Mouse (Mus musculus) forebrain, embryonic 13.5 days (tissue): ENCODE measurements around the gene Hnrnpul1. TPM values are rescaled to one million over a fixed set of nuclear protein-coding genes. Genes with fewer than 3 reads are reported as not detected.

ENCODE experiments used
- ATAC-seq: fragments of 200-750 bp; cut with Nextera tagmentation; 2 replicates; pipeline ENCODE4 v1.8.0; 2017
- H3K27ac ChIP-seq: fragments of 300-500 bp; sonication (generic); 2 replicates; pipeline ENCODE4 v1.5.1; 2015; ENCODE audit warnings: inconsistent platforms, mild to moderate bottlenecking, moderate library complexity
- H3K27me3 ChIP-seq: fragments of 300-500 bp; sonication (generic); 2 replicates; pipeline ENCODE4 v1.6.1; 2015; ENCODE audit warnings: mild to moderate bottlenecking, inconsistent platforms
- H3K36me3 ChIP-seq: fragments of 300-500 bp; sonication (generic); 2 replicates; pipeline ENCODE4 v1.6.1; 2015; ENCODE audit warnings: mild to moderate bottlenecking, inconsistent platforms; ENCODE audit not compliant: poor library complexity, severe bottlenecking
- H3K4me1 ChIP-seq: fragments of 300-500 bp; sonication (generic); 2 replicates; pipeline ENCODE4 v1.6.1; 2015; ENCODE audit warnings: inconsistent platforms
- H3K4me2 ChIP-seq: fragments of 300-500 bp; sonication (generic); 2 replicates; pipeline ENCODE4 v1.6.1; 2015; ENCODE audit warnings: inconsistent platforms, mild to moderate bottlenecking, moderate library complexity
- H3K4me3 ChIP-seq: fragments of 300-500 bp; sonication (generic); 2 replicates; pipeline ENCODE4 v1.5.1; 2015; ENCODE audit warnings: mild to moderate bottlenecking, inconsistent platforms
- H3K9ac ChIP-seq: fragments of 300-500 bp; sonication (generic); 2 replicates; pipeline ENCODE4 v1.6.1; 2015; ENCODE audit warnings: mild to moderate bottlenecking, inconsistent platforms
- H3K9me3 ChIP-seq: fragments of 300-500 bp; sonication (generic); replicated peaks from 2 replicates; pipeline ENCODE4 v1.6.1; 2016; ENCODE audit warnings: inconsistent platforms
- WGBS: fragments of 180-500 bp; shearing (Covaris S2); methylation state at CpG from one replicate; pipeline ENCODE4 v1.1.7; 2015; 5-methylcytosine and 5-hydroxymethylcytosine counted together
- polyA plus RNA-seq: library from polyadenylated mRNA; unstranded; fragments of >200 nt; fragmentation: Nextera tagmentation; extraction: Ambion mirVana; gene quantifications from 2 replicates; pipeline ENCODE4 v1.2.1, GENCODE M21; 2015

Hnrnpul1 gene
- polyA plus RNA-seq, 1 experiment from 2014 or later = 65.0 TPM

- Histone ChIP-seq H3K36me3 (peaks cover 67% of the 10 kb centered on the region), H3K9me3 (0 out of 2 replicates have a peak, but pooled peaks cover 4% of the 10 kb centered on the region), H3K4me1 (no peaks in the 10 kb centered on the region), H3K27me3 (no peaks in the 10 kb centered on the region), H3K9ac (no peak overlapping the region), H3K4me2 (no peak overlapping the region), H3K27ac (no peak overlapping the region), H3K4me3 (no peak overlapping the region)
- no peak for ATAC-seq
- 92% methylated on average over 5 of the region's 5 CpGs for WGBS
These were observed 13.7 kb upstream of the Hnrnpul1 start for GRCm38 (mm10) chr7:25768229-25768628.

DNA sequence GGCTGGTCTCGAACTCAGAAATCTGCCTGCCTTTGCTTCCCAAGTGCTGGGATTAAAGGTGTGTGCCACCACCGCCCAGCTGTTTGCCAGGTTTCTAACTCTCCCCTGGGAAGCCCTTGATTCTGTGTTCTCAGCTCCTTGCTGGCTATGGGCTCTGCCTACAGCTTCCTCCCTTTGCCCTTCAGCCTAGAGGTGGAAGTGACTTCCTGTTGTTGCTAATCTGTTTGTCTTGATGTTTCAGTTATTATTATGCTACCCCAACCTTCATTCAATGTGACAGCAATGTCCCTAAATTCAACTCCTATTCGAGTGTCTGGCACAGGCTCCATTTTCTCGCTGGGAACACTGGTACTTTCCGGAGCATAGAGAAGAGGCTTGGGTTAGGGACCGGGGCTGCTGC, 11.6 kb upstream of the Hnrnpul1 start:
- Histone ChIP-seq H3K4me1 (peaks cover 4% of the 10 kb centered on the region; the same call in 1 of the 2 replicates), H3K9ac (no peak overlapping the region), H3K27me3 (no peaks in the 10 kb centered on the region), H3K27ac (no peak overlapping the region), H3K9me3 (0 out of 2 replicates have a peak, but pooled peaks cover 4% of the 10 kb centered on the region), H3K4me3 (no peak overlapping the region), H3K4me2 (no peak overlapping the region), H3K36me3 (peaks cover 67% of the 10 kb centered on the region)
- WGBS = 94% methylated on average over 6 of the region's 6 CpGs
- no peak for ATAC-seq

DNA sequence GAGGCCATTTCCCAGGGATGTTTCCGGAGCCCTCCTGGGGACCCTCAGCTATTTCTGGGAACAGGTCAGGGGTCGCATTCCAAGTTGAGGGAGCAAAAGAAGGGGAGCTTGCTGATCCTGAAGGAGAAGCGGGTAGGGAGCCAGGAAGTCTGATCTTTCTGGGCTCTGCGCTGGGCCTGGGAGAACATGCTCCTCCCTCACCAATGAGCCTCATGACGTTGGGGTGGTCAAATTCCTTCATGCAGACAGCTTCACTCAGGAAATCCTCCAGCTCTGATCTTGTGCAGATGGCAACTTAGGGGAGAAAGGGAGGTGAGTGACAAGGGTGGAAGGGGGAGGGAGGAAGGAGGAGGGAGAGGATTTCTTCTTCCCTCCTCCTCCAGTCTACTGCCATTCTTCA, 9.7 kb upstream of the Hnrnpul1 start:
- 0 out of 2 replicates have a peak, but pooled peaks cover 4% of the 10 kb centered on the region for H3K9me3 ChIP-seq
- H3K27ac ChIP-seq = no peak overlapping the region
- ATAC-seq = no peak
- no peak overlapping the region for H3K9ac ChIP-seq
- H3K4me2 ChIP-seq = no peak overlapping the region
- 76% methylated on average over 5 of the region's 5 CpGs for WGBS
- no peaks in the 10 kb centered on the region for H3K27me3 ChIP-seq
- H3K4me3 ChIP-seq = no peak overlapping the region
- H3K36me3 ChIP-seq = peaks cover 60% of the 10 kb centered on the region
- peaks cover 5% of the 10 kb centered on the region; the same call in 1 of the 2 replicates for H3K4me1 ChIP-seq

GRCm38 (mm10) chr7:25763678-25764077, 9.1 kb upstream of the Hnrnpul1 start:
- ATAC-seq = no peak
- H3K4me2 ChIP-seq = no peak overlapping the region
- H3K9ac ChIP-seq = no peak overlapping the region
- no peaks in the 10 kb centered on the region for H3K27me3 ChIP-seq
- H3K4me3 ChIP-seq = no peak overlapping the region
- H3K27ac ChIP-seq = no peak overlapping the region
- H3K4me1 ChIP-seq = peaks cover 5% of the 10 kb centered on the region; the same call in 1 of the 2 replicates
- 0 out of 2 replicates have a peak, but pooled peaks cover 4% of the 10 kb centered on the region for H3K9me3 ChIP-seq
- H3K36me3 ChIP-seq = peaks cover 54% of the 10 kb centered on the region
- 86% methylated on average over 11 of the region's 11 CpGs for WGBS

- Histone ChIP-seq H3K4me3 (no peak overlapping the region), H3K9me3 (no peaks in the 10 kb centered on the region), H3K27ac (no peak overlapping the region), H3K27me3 (no peaks in the 10 kb centered on the region), H3K9ac (peak overlapping the region; percentile 40), H3K36me3 (peaks cover 37% of the 10 kb centered on the region), H3K4me2 (no peak overlapping the region), H3K4me1 (peaks cover 5% of the 10 kb centered on the region; the same call in 1 of the 2 replicates)
- ATAC-seq = peak; percentile 36; the same call in 1 of the 2 replicates
- WGBS = 80% methylated on average over 10 of the region's 10 CpGs
These were observed 6.8 kb upstream of the Hnrnpul1 start for GRCm38 (mm10) chr7:25761354-25761753.

DNA sequence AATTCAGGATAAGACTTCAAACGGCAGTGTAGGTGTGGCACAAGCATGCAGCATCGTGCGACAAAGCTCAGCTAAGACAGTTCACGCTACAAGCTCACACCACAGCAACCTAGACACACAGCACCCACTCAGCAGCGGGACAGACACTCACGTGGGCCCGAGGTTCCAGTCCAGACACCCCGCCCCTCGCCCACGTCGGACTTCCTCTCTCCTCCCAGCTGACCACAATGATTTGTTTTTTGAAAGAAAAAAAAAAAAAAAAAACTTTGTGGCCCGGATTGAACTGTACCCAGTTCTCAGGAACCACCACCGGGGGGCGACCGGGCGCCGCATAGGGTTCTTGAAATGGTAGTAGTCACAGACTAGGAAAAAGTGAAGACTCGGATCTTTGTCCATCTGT, 1.5 kb upstream of the Hnrnpul1 start:
- peak; percentile 33 for ATAC-seq
- Histone ChIP-seq H3K27me3 (no peaks in the 10 kb centered on the region), H3K4me2 (peak overlapping the region; percentile 84), H3K36me3 (peaks cover 15% of the 10 kb centered on the region), H3K9me3 (no peaks in the 10 kb centered on the region), H3K4me3 (peak overlapping the region; percentile 98), H3K27ac (peak overlapping the region; percentile 98), H3K9ac (peak overlapping the region; percentile 64), H3K4me1 (peaks cover 27% of the 10 kb centered on the region)
- under 1% methylated on average over 18 of the region's 18 CpGs for WGBS

DNA sequence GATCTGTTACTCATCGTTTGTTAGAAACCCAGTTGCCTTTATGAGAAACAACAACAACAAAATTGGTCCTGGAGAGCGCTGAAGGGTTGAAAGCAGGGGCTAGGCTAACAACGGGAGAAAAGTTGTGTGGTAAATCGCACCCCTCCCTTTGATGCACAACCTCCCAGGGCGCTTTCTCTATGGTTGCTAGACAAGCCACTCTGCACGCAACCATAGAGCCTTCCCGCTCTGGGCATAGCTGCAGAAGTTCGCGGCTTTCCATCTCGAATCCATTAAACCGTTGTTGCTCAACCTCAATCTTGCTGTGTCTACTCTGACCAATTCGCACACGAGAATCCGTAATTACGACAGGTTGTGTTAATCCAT, 894 bp upstream of the Hnrnpul1 start:
- H3K27me3 ChIP-seq = no peaks in the 10 kb centered on the region
- WGBS = under 1% methylated on average over 15 of the region's 15 CpGs
- H3K4me2 ChIP-seq = peak overlapping the region; percentile 84
- H3K27ac ChIP-seq = peak overlapping the region; percentile 98
- no peaks in the 10 kb centered on the region for H3K9me3 ChIP-seq
- H3K4me1 ChIP-seq = peaks cover 28% of the 10 kb centered on the region
- H3K9ac ChIP-seq = peak overlapping the region; percentile 64
- peak overlapping the region; percentile 98 for H3K4me3 ChIP-seq
- peak; percentile 60 for ATAC-seq
- peaks cover 15% of the 10 kb centered on the region for H3K36me3 ChIP-seq

GRCm38 (mm10) chr7:25754439-25754737, 169 bp downstream of the Hnrnpul1 start:
- Histone ChIP-seq H3K4me2 (peak overlapping the region; percentile 84), H3K9ac (peak overlapping the region; percentile 99), H3K4me1 (peaks cover 28% of the 10 kb centered on the region), H3K27me3 (no peaks in the 10 kb centered on the region), H3K36me3 (peaks cover 22% of the 10 kb centered on the region), H3K4me3 (peak overlapping the region; percentile 98), H3K27ac (peak overlapping the region; percentile 98), H3K9me3 (no peaks in the 10 kb centered on the region)
- ATAC-seq = 0 out of 2 replicates have a peak, but pooled peaks have one; percentile 8
- WGBS = 1% methylated on average over 30 of the region's 30 CpGs

DNA sequence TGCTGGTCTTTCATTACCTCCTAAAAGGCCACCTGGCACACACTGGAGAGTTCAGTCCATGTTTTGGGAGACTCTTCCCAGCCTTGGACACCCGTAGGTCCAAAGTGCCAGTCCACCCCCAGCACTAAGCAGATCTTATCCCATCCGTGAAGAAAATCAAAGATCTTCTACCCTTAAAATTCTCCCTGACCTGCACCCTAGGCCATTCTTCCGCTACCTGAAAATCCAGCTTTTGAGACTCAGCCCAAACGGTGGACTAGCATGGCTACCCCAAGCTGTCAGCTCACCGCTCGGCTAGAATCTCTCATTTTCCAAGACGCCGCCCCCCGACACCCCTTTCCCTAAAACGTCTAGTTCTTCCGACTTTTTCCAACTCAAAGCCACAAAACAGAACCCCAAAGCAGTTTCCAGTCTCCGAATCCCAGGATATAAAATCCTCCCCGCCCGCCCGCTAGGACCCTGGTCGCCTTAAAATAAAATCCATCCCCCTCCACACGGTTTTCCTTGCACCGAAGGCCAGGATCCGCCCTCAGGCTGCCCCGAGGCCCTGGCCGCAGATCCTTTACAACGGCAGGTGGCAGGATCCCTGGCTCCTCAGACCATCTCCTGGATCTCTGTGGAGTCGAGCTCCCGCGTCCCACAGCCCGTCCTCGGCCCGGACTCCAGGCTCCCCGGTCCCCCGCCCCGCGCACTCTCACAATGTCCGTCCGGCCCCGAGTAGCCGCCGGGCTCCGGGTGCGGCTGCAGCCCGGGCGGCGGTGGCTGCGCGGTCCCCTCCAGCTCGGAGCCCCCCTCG, 716 bp downstream of the Hnrnpul1 start:
- under 1% methylated on average over 46 of the region's 46 CpGs for WGBS
- H3K4me3 ChIP-seq = peak overlapping the region; percentile 98
- peak; percentile 8 for ATAC-seq

DNA sequence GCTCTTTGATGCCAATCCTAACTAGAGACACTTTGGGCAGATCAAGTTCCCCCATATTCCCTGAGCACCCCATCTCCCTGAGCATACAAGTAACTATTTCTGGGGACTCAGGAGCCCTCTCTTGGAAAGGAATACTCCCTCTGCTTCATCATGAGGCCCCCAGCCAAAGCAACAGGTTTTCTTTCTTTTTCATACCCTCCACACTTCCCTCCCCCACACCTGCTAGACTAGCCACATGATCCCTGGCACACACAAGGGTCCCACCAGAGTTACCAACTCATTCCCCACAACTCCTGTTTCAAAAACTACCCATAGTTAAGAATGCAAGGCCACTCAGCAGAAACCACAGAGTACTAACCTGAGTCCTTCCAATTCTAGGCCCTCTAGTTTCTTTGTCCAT, 1.5 kb downstream of the Hnrnpul1 start:
- ATAC-seq = no peak
- H3K4me1 ChIP-seq = peaks cover 28% of the 10 kb centered on the region
- peak overlapping the region; percentile 98 for H3K4me3 ChIP-seq
- H3K27ac ChIP-seq = no peak overlapping the region
- H3K27me3 ChIP-seq = no peaks in the 10 kb centered on the region
- H3K9ac ChIP-seq = peak overlapping the region; percentile 99
- no peaks in the 10 kb centered on the region for H3K9me3 ChIP-seq
- peaks cover 35% of the 10 kb centered on the region for H3K36me3 ChIP-seq
- H3K4me2 ChIP-seq = peak overlapping the region; percentile 84

More for the DNA sequence above, 716 bp downstream of the Hnrnpul1 start:
- Histone ChIP-seq H3K4me2 (peak overlapping the region; percentile 84), H3K27ac (peak overlapping the region; percentile 98), H3K9me3 (no peaks in the 10 kb centered on the region), H3K9ac (peak overlapping the region; percentile 99), H3K36me3 (peaks cover 27% of the 10 kb centered on the region), H3K27me3 (no peaks in the 10 kb centered on the region), H3K4me1 (peaks cover 28% of the 10 kb centered on the region)

- H3K4me3 ChIP-seq = no peak overlapping the region
- H3K27me3 ChIP-seq = no peaks in the 10 kb centered on the region
- no peak overlapping the region for H3K27ac ChIP-seq
- no peak overlapping the region for H3K4me2 ChIP-seq
- WGBS = 89% methylated on average over 3 of the region's 3 CpGs
- H3K36me3 ChIP-seq = peaks cover 97% of the 10 kb centered on the region
- peaks cover 9% of the 10 kb centered on the region for H3K4me1 ChIP-seq
- no peak overlapping the region for H3K9ac ChIP-seq
- H3K9me3 ChIP-seq = no peaks in the 10 kb centered on the region
- ATAC-seq = no peak
These were observed 7.7 kb downstream of the Hnrnpul1 start for GRCm38 (mm10) chr7:25746844-25747243.

- Histone ChIP-seq H3K4me2 (no peak overlapping the region), H3K27ac (no peak overlapping the region), H3K4me3 (no peak overlapping the region), H3K36me3 (peaks cover 99% of the 10 kb centered on the region), H3K9me3 (no peaks in the 10 kb centered on the region), H3K9ac (no peak overlapping the region), H3K4me1 (no peaks in the 10 kb centered on the region), H3K27me3 (no peaks in the 10 kb centered on the region)
- no peak for ATAC-seq
- 92% methylated on average over 3 of the region's 3 CpGs for WGBS
These were observed 16.3 kb downstream of the Hnrnpul1 start for GRCm38 (mm10) chr7:25738277-25738676.
